Mouse (Mus musculus) frontal cortex, postnatal 10 days (tissue): ENCODE data around the gene Klhl18.
"Not testable (repeated sequence)": the region's sequence is repeated elsewhere in the genome, so short reads cannot be mapped to it uniquely, and the experiment has no call there.

Experiments
- DNase-seq, 2 experiments: peaks; one replicate each; pipeline ENCODE4 v3.0.0; 2022; ENCODE audit warnings: low spot score in 2 of 2, mixed read lengths in 1 of 2

Klhl18 gene

GRCm38 (mm10) chr9:110419511-110420112 is 56.9 kb downstream of the Klhl18 start, which contains the start of gene Ngp:
Gene Ngp, plus strand, starts transcription at chr9:110419747.
- DNase-seq: no peak

- no peak for DNase-seq
These were observed 62.7 kb downstream of the Klhl18 start for GRCm38 (mm10) chr9:110413785-110414184.

GRCm38 (mm10) chr9:110412926-110413325 is 63.6 kb downstream of the Klhl18 start:
- no peak for DNase-seq

GRCm38 (mm10) chr9:110410908-110411887 is 65.3 kb downstream of the Klhl18 start:
- peak; percentile 65 to 71 for DNase-seq

- peak; percentile 91 to 92 for DNase-seq
These were observed 68.3 kb downstream of the Klhl18 start, which contains the start of gene Ptpn23 for GRCm38 (mm10) chr9:110408099-110408773. Gene Ptpn23, minus strand, starts transcription at chr9:110408213.

- no peak for DNase-seq
These were observed 69.0 kb downstream of the Klhl18 start for GRCm38 (mm10) chr9:110407311-110408098.

- not testable (repeated sequence) for DNase-seq
These were observed 73.3 kb downstream of the Klhl18 start for GRCm38 (mm10) chr9:110403240-110403639.

GRCm38 (mm10) chr9:110402731-110403130 is 73.8 kb downstream of the Klhl18 start:
- DNase-seq: no peak

- no peak for DNase-seq
These were observed 75.8 kb downstream of the Klhl18 start for GRCm38 (mm10) chr9:110400650-110401049.

GRCm38 (mm10) chr9:110393295-110393694 is 83.2 kb downstream of the Klhl18 start:
- DNase-seq: no peak

GRCm38 (mm10) chr9:110390843-110391242 is 85.7 kb downstream of the Klhl18 start:
- no peak for DNase-seq

GRCm38 (mm10) chr9:110388011-110388410 is 88.5 kb downstream of the Klhl18 start:
- no peak for DNase-seq

- no peak for DNase-seq
These were observed 92.0 kb downstream of the Klhl18 start for GRCm38 (mm10) chr9:110384369-110384929.

GRCm38 (mm10) chr9:110381292-110381691 is 95.2 kb downstream of the Klhl18 start:
- no peak for DNase-seq

- no peak for DNase-seq
These were observed 95.8 kb downstream of the Klhl18 start for GRCm38 (mm10) chr9:110380662-110381061.

- DNase-seq: no peak
These were observed 97.1 kb downstream of the Klhl18 start for GRCm38 (mm10) chr9:110379361-110379760.

GRCm38 (mm10) chr9:110377655-110378054 is 98.8 kb downstream of the Klhl18 start:
- DNase-seq: not testable (repeated sequence)
